Mouse (Mus musculus) thymus, adult 2 months (tissue): ENCODE results near the gene Slc1a2.

Source experiments
- CTCF ChIP-seq: fragments of 200-500 bp; IDR thresholded peaks from 2 replicates; pipeline ENCODE4 v1.5.1; 2012; ENCODE audit warnings: mild to moderate bottlenecking, control low read depth, low read length, moderate library complexity, borderline replicate concordance; ENCODE audit not compliant: control insufficient read depth, poor library complexity, insufficient read depth; ENCODE audit errors: extremely low read depth
- POLR2A ChIP-seq: fragments of 200-500 bp; IDR thresholded peaks from 2 replicates; pipeline ENCODE4 v1.6.1; 2012; ENCODE audit warnings: mild to moderate bottlenecking, low read length, control low read depth, moderate library complexity; ENCODE audit not compliant: control insufficient read depth, poor library complexity, insufficient read depth; ENCODE audit errors: extremely low read depth

DNA sequence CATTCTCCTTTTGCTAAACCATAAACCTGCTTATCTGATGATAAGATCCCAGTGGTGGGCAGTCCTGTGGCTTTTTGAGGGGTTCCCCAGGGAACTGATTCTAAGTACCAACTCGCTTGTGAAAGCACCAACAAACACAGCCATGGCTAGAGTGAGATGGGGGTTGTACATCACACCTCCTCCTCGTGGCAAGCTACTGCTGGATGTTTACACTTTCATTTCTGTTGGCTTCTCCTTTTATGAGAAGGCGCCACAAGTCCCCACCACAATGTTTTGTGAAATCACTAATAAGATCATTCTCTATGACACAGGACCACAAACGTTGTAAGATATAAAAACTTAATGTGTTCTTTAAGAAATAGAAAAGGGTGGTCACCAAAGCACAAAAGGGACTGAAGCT is 154.3 kb downstream of the Slc1a2 start:
- TF ChIP-seq POLR2A, result no peak
- no peak for TF ChIP-seq CTCF
